Mouse (Mus musculus) G1E (cell line): ENCODE results near the gene Cadm1.

Experiments
- CTCF ChIP-seq: IDR thresholded peaks from 2 replicates; pipeline ENCODE4 v1.5.1; 2012; ENCODE audit warnings: low read depth, low read length, inconsistent platforms, mixed read lengths
- GATA2 ChIP-seq: IDR thresholded peaks from 2 replicates; pipeline ENCODE4 v1.6.1; 2012; ENCODE audit warnings: low read depth, low read length, inconsistent platforms, borderline replicate concordance
- TAL1 ChIP-seq: conservative IDR thresholded peaks from 2 replicates; pipeline ENCODE4 v1.6.1; 2012; ENCODE audit warnings: low read depth, low read length, inconsistent platforms, mixed read lengths

DNA sequence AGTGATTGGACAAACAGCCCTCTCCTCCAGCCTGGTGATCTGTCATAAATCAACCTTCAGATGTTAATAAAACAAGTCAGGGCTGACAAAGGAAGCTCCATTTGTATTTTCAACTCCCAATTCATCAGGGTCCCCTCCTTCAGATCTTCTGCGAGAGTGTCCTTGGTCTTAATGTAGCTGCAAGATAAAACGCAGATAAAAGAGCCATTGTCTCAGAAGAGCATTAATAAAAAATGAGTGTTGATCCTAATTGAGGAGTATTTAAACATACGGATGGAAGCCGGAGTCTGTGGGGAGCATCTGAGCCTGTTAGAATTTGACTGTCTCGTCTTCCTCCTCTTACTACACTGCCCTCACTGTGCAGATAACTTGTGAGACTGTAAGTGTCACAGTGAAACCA lies 234.9 kb downstream of the Cadm1 start:
- no peak for TF ChIP-seq CTCF
- TF ChIP-seq GATA2: no peak
- no peak for TF ChIP-seq TAL1
